Mouse (Mus musculus): ENCODE data around the gene Vps35.
A peak's percentile ranks its signal among the peaks of the same experiment; 100 is the strongest.

Vps35 gene

GRCm38 (mm10) chr8:85299434-85300077 is at the start of gene Vps35, which contains the start of gene Orc6:
Gene Vps35 (minus strand): TSS chr8:85299802.
Gene Orc6 (plus strand): TSS chr8:85299632.
- DNase-seq = peak; percentile 92 to 94

DNA sequence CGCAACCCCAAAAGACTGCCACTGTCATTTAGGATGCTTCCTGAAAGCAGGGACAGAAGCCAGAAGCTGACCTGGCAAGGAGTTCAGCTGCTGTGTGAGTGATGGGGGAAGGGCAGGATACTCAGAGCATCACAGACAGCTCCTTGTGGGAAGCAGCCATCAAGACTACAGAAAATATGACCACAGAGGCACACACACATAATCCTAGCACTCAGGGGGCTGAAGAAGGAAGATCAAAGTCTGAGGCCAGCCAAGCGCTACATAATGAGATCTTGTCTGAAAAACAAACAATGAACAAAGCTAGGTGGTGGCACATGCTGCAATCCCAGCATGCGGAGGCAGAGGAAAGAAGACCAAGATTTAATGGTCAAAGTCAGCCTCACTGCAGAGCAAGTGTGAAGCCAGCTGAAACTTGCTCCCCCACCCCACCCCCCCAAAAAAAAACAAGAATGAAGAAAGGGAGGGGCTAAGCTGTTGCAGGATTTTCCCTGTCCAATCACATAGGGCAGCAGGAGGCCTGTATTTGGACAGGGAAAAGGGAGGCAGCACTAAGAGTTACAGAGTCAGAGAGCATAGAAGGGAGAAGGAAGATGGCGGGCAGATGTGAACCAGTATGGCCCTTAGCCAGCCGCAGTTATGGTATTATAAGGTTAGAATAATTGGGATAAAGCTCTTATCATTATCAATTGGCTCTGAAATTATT is 40.4 kb upstream of the Vps35 start:
- no peak for DNase-seq

- no peak for DNase-seq
Observed at GRCm38 (mm10) chr8:85337681-85338080, 38.1 kb upstream of the Vps35 start.

GRCm38 (mm10) chr8:85336211-85336933 is 36.8 kb upstream of the Vps35 start:
- DNase-seq = no peak

GRCm38 (mm10) chr8:85335105-85335504 is 35.5 kb upstream of the Vps35 start:
- no peak for DNase-seq

- DNase-seq = no peak
Observed at GRCm38 (mm10) chr8:85329506-85329905, 29.9 kb upstream of the Vps35 start.

- no peak for DNase-seq
Observed at GRCm38 (mm10) chr8:85327036-85327435, 27.4 kb upstream of the Vps35 start.

- no peak for DNase-seq
Observed at GRCm38 (mm10) chr8:85323084-85323483, 23.5 kb upstream of the Vps35 start.

- DNase-seq = no peak
Observed at GRCm38 (mm10) chr8:85321981-85322380, 22.4 kb upstream of the Vps35 start.

- DNase-seq = no peak
Observed at GRCm38 (mm10) chr8:85318534-85318933, 18.9 kb upstream of the Vps35 start.

DNA sequence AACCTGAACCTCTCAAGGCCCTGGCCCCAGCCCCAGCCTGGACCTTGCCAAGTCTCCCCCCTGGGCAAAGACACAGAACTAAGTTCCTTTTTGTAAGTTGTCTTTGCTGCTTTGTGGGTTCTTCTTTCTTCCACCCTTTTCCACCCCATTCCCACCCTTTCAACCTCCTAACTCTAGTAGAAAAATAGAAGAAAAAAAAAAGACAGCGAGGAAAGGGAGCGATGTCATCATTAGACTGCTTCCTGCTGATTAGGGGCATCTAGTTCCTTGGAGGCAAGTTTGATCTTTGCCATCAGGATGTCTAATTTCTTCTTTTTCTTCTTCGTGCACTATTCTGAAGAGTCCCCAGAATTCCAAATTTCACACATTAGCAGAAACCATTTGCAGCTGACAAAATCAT is 13.4 kb upstream of the Vps35 start:
- DNase-seq = no peak

- no peak for DNase-seq
Observed at GRCm38 (mm10) chr8:85311743-85312142, 12.1 kb upstream of the Vps35 start.

GRCm38 (mm10) chr8:85308564-85308963 is 9.0 kb upstream of the Vps35 start:
- DNase-seq = no peak

GRCm38 (mm10) chr8:85303531-85303930 is 3.9 kb upstream of the Vps35 start:
- no peak for DNase-seq

- DNase-seq = no peak
Observed at GRCm38 (mm10) chr8:85302931-85303330, 3.3 kb upstream of the Vps35 start.

GRCm38 (mm10) chr8:85301941-85302340 is 2.3 kb upstream of the Vps35 start:
- no peak for DNase-seq

- peak in 1 of 2 experiments; percentile 6 for DNase-seq
Observed at GRCm38 (mm10) chr8:85298600-85299433, 785 bp downstream of the Vps35 start.

- no peak for DNase-seq
Observed at GRCm38 (mm10) chr8:85286846-85287245, 12.8 kb downstream of the Vps35 start.

DNA sequence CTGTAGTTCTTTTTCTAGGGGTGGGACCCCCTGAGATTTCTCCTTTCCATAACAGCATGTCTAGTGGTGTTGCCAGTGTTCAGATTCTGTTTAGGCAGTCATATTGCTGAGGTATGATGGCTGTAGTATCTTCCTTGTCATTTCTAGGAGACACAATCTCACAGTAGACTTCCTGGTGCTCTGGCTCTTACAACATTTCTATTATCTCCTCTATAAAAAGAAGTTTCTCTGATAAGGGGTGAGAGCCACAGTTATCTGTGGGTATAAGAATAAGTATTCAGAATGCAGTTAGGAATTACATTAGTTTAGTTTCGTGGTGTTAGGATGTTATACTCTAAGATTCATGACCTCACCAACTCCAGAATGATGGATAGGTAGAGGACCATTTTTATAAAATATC is 72.3 kb downstream of the Vps35 start:
- DNase-seq = no peak

GRCm38 (mm10) chr8:85225688-85226087 is 73.9 kb downstream of the Vps35 start, which contains the start of gene Olfr371:
Gene Olfr371 (plus strand): TSS chr8:85225988.
- no peak for DNase-seq

GRCm38 (mm10) chr8:85220992-85221391 is 78.6 kb downstream of the Vps35 start:
- DNase-seq = no peak

GRCm38 (mm10) chr8:85220220-85220619 is 79.4 kb downstream of the Vps35 start:
- no peak for DNase-seq

Data from thymus, adult 18-20 months (tissue).